Mouse (Mus musculus) retina, adult 2 months (tissue): ENCODE data around the gene Tmsb15b2.
A peak's percentile ranks its signal among the peaks of the same experiment; 100 is the strongest.
"Not testable (repeated sequence)": the region's sequence is repeated elsewhere in the genome, so short reads cannot be mapped to it uniquely, and the experiment has no call there.

ENCODE experiments used
- DNase-seq: peaks from one replicate; pipeline ENCODE4 v3.0.0-alpha.2; 2012; ENCODE audit warnings: low read depth, low spot score

Tmsb15b2 gene

DNA sequence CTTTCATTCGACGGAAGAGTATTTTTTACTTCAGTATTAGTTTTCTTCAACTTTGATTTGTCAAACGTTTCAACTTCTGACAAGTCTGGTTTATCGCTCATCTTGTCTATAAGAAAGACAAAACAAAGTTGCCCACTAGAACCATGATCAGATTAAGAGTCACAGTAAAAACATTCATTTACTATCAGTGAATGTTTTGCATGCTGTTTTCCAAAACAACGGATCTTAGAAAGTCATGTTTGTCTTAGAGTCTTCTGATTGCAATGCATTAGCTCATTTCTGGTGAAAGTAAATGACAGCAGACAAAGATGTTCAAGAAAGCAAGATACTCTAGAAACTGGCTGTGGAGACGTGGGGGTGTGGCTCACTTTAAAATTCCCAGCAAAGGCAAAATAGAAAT is at the start of gene Tmsb15b2:
TSS of gene Tmsb15b2 (minus strand) at position 101 of the 400 bp plus-strand sequence.
- not testable (repeated sequence) for DNase-seq

- DNase-seq, result peak; percentile 42
Measured at GRCm38 (mm10) chrX:137019310-137019709, 44.0 kb upstream of the Tmsb15b2 start.

DNA sequence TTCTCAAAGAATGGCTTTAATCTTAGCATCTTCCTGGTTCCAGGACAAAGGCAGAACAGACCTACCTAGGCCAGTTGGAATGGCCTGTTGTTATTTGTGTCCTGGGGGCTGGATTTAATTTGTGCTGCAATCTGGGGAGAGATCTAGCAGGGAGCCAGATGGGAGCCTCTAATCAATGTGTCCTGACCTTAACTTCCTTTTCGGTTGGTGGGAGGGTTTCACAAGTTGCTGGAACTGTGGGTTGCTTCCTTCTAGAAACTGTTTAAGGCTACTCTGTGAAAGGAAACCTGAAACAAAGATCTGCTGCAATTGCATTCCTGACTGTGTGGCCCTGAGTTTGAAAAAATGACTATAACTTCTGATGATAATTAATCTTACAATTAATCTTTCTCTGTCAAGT is 42.4 kb upstream of the Tmsb15b2 start:
- no peak for DNase-seq

DNA sequence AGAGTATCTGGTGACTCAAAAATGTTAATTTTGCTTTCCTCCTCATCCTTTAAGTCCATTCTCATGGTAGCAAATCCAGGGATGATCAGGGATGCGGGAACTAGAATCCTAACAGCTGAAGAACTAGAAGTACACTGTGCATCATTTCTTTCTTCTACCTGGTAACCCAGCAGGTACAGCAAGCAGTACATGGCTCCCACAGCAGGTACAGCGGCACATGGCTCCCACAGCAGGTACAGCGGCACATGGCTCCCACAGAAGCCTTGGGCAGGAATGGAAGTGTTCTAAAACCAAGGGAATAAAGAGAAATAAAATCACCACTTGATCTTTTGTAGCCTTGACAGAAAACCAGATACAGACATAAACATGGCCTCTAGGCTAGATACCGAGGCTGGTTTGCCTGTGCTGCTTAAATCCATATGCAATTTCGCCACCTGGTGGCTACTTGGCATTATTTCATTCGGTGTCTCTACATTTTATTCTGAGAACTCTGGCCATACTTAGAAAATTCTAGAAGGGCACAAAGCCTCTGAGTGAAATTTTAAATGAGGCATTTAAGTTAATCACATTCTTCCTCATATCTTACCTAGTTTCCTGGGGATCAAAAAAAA is 39.9 kb upstream of the Tmsb15b2 start:
- peak; percentile 52 for DNase-seq

GRCm38 (mm10) chrX:136996256-136996655 is 21.0 kb upstream of the Tmsb15b2 start:
- DNase-seq, result no peak

- no peak for DNase-seq
Measured at GRCm38 (mm10) chrX:136993641-136994040, 18.3 kb upstream of the Tmsb15b2 start.

GRCm38 (mm10) chrX:136992978-136993547 is 17.8 kb upstream of the Tmsb15b2 start, which contains the start of gene Zcchc18:
Gene Zcchc18, plus strand, starts transcription at chrX:136993155.
- DNase-seq, result peak; percentile 58

DNA sequence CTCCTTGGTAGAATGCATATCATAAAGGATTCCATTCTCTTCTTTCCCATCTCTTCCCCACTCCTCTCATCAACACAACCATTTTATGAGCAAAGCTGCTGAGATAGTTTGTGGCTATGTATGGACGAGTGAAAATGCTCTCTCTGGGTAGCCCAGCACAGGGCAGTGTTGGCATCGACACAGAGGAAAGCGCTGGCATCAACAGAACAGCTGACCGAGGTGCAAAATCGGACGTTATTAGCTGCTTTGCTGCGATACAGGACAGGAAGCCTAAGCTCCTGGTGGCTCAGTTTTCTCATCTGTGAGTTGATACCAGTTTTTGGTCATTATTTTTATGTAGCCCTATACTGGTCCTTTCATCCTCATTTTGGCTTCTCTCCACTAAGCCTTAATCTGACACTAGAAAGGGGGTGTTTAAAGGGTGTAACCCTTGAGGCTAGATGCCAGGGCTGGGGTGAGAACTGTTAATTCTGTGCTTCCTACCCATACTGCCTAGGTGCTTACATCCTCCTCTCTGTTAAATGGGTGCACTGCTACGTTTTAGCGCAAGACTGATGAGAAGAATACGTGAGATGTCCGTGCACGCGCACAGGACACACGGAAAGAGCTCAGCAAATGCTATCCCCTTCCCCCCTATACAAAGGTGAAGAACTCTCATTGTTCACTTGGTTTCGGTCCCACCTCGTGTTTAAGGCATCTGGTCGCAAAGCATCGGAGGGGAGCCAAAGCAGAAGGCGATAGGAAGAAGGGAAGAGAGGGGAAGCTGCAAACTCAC is 17.1 kb upstream of the Tmsb15b2 start:
- no peak for DNase-seq

DNA sequence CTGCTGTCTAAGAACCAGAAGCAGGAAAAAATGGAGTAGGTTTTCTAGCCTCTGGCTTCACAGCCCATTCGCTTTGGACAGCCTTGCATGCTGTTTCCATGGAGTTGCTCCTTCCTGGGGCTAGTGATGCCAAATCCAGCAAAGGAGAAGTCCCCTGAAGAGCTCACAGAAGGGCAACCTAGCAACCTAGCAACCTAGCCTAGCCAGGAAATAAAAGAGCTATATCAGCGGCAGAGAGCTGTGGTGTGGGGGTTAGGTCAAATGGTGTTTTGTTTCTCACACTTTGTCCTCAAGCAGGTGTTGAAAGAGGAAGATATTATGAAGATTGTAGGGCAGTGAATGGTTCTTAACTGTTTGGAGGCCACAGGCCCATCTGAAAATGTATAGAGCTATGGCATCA is 16.0 kb upstream of the Tmsb15b2 start:
- no peak for DNase-seq

DNA sequence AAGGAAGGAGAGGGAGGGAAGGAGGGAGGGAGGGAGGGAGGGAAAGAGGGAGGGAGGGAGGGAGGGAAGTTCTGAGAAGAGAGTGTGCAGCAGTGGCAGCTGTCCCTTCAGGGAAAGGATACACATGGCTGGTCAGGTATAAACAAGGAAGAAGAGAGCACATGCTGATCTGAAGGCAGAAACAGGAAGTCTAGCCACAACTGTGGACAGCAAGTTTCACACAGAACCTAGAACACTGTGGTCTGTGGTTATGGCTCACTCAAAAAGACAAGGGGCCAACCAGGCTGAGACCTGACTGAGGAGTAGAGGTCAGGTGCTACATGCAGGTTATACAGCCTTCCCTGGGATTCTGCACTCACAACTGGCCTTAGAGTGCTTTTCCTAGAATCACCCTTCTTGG is 10.7 kb upstream of the Tmsb15b2 start:
- no peak for DNase-seq

GRCm38 (mm10) chrX:136978616-136979015 is 3.3 kb upstream of the Tmsb15b2 start:
- no peak for DNase-seq

DNA sequence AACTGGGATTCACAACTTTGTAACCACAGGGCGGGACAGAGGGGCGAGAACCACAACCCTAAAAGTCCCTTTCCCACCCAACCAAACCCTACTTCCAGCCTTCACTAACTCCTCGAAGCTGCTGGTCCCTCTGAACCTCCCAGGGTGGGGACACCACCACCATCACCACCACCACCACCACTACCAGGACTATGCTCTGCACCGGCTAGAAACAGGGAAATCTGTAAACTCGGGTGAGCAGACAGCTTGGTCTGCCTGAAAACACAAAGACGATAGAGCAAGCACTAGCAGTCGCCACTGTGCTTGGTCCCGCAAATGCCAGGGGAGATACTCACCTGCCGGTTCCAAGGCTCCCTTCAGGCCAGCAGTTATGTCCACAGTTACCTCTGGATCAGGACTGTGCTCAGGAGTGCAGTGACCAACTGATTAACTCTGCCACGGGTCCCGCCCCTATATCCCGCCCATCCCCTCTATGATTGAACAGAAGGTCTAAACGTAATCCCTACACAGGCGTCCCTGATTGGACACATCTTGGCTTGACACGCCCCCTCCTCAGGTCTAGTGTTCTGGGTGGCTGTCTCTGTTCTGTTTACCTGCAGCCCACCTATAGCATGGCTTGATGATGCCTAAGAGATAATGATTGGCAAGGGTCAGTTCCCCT is 1.3 kb upstream of the Tmsb15b2 start, which contains the start of the genes Tmsb15l and Tmsb15b1:
TSS of gene Tmsb15l (minus strand) at position 446 of the 661 bp plus-strand sequence.
TSS of gene Tmsb15b1 (minus strand) at position 451 of the 661 bp plus-strand sequence.
- peak; percentile 73 for DNase-seq

GRCm38 (mm10) chrX:136959688-136960087 is 15.6 kb downstream of the Tmsb15b2 start:
- DNase-seq, result no peak

- DNase-seq, result not testable (repeated sequence)
Measured at GRCm38 (mm10) chrX:136958300-136958699, 17.0 kb downstream of the Tmsb15b2 start.

- peak; percentile 61 for DNase-seq
Measured at GRCm38 (mm10) chrX:136957583-136958279, 17.6 kb downstream of the Tmsb15b2 start.

DNA sequence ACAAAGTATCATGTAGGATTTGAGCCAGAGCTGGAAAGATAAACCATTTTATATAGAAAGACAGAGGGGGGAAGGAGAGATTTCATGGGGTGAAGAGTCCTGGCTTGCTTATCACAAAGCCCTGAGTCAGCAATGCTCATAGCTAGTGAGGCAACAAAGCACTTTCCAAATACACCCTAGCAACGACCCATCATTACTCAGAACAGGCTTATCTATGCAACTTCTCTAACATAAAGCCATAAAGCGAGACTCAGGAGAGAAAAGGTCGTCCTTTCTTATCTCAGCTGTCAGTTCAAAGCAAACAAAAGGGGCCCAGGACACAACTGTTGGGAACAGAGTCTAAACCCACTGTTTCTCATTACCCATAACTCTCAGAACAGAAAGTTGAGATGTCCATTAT is 37.3 kb downstream of the Tmsb15b2 start:
- no peak for DNase-seq

DNA sequence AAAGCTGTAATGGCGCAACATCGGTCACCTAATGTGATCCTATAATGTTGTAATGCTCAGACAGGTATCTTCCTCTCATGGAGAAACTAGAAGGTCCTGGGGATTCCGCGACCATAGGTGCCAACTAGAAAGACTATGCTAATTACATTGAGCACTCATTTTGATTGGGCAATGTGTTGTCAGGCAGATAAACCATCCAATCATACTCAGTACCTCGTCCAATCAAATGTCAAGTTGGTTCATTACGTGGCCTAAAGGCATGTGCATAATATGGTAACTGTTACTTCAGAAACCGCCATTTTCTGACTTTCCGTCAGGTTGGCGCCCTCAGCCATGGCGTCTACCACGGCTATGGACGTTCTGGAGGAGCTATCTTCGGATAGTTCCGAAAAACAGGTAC is 48.3 kb downstream of the Tmsb15b2 start, which contains the start of gene H2bfm:
TSS of gene H2bfm (plus strand) at position 295 of the 400 bp plus-strand sequence.
- DNase-seq, result no peak

DNA sequence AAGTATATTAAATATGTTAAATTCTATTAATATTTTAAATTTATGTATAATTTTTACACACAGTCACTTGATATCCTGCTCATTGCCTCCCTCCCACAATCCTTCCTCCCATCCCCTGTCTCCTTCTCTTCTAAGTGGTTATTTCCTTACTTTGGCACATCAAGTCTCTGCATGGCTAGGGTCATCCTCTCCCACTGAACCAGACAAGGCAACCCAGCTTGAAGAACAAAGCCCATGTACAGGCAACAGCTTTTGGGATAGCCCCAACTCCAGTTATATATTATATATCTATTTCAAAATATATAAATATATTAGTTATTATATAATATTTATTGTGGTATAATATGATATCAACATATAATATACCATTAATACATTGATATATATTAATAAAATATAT is 49.4 kb downstream of the Tmsb15b2 start:
- DNase-seq, result no peak
